Mouse (Mus musculus) forebrain, embryonic 14.5 days (tissue): Measurements from ENCODE around the gene Carns1. TPM values are rescaled to one million over a fixed set of nuclear protein-coding genes. Genes with fewer than 3 reads are reported as not detected.

Source experiments
- ATAC-seq: fragments of 200-750 bp; cut with Nextera tagmentation; 2 replicates; pipeline ENCODE4 v1.8.0; 2017; ENCODE audit warnings: mild to moderate bottlenecking, moderate library complexity
- DNase-seq: peaks from one replicate; pipeline ENCODE4 v3.0.0-alpha.2; 2015; ENCODE audit warnings: low spot score
- H3K27ac ChIP-seq: fragments of 300-500 bp; sonication (generic); 2 replicates; pipeline ENCODE4 v1.5.1; 2014; ENCODE audit warnings: low read depth, mild to moderate bottlenecking, control low read depth, low read length, moderate library complexity
- H3K27me3 ChIP-seq: fragments of 300-500 bp; sonication (generic); replicated peaks from 2 replicates; pipeline ENCODE4 v1.6.1; 2014; ENCODE audit warnings: low read length, control low read depth, mixed read lengths; ENCODE audit not compliant: control insufficient read depth, insufficient read depth
- H3K36me3 ChIP-seq: fragments of 300-500 bp; sonication (generic); 2 replicates; pipeline ENCODE4 v1.6.1; 2014; ENCODE audit warnings: low read length, control low read depth; ENCODE audit not compliant: control insufficient read depth, insufficient read depth
- H3K4me1 ChIP-seq: fragments of 300-500 bp; sonication (generic); 2 replicates; pipeline ENCODE4 v1.6.1; 2014; ENCODE audit warnings: antibody characterized with exemption, low read length, control low read depth; ENCODE audit not compliant: control insufficient read depth, insufficient read depth
- H3K4me2 ChIP-seq: fragments of 300-500 bp; sonication (generic); 2 replicates; pipeline ENCODE4 v1.6.1; 2014; ENCODE audit warnings: mild to moderate bottlenecking, control low read depth, low read length
- H3K4me3 ChIP-seq: fragments of 300-500 bp; sonication (generic); 2 replicates; pipeline ENCODE4 v1.5.1; 2014; ENCODE audit warnings: low read depth, low read length, control low read depth
- H3K9ac ChIP-seq: fragments of 300-500 bp; sonication (generic); 2 replicates; pipeline ENCODE4 v1.6.1; 2014; ENCODE audit warnings: mild to moderate bottlenecking, low read length, control low read depth, moderate library complexity
- H3K9me3 ChIP-seq: fragments of 300-500 bp; sonication (generic); replicated peaks from 2 replicates; pipeline ENCODE4 v1.6.1; 2016; ENCODE audit warnings: low read length, control low read depth, mixed read lengths; ENCODE audit not compliant: control insufficient read depth
- WGBS: fragments of 180-500 bp; shearing (Covaris S2); extraction: QIAGEN DNeasy Blood & Tissue Kit; methylation state at CpG from one replicate; pipeline ENCODE4 v1.1.7; 2014; 5-methylcytosine and 5-hydroxymethylcytosine counted together
- polyA plus RNA-seq: library from polyadenylated mRNA; unstranded; fragments of >200 nt; fragmentation: Nextera tagmentation; extraction: Ambion mirVana; gene quantifications from 2 replicates; pipeline ENCODE4 v1.2.1, GENCODE M21; 2014

Carns1 gene
- polyA plus RNA-seq, 1 experiment from 2014 or later: 3.9 TPM

DNA sequence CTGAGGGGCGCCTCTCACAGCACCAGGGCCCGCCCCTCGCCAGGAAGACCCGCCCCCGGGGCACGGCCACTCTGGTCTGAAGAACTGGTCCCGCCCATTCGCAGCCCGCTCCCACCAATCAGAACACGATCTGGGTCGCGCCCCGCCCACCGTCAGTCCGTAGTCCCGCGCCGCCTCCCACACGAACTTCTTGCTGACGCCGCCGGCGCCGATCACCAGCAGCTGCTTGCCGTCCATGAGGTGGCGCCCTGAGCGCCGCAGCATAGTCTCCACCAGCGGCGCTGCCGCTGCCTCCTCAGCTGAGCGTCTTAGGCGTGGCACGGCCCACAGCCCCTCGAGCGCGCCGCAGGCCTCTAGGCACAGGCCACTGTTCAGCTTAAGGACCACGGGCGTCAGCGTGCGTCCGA lies 5.9 kb downstream of the Carns1 start:
- ATAC-seq (peak; percentile 97), DNase-seq (peak; percentile 99)
- Histone ChIP-seq H3K36me3 (no peaks in the 10 kb centered on the region), H3K9me3 (no peaks in the 10 kb centered on the region), H3K27ac (peak overlapping the region; percentile 86), H3K9ac (peak overlapping the region; percentile 78), H3K4me3 (peak overlapping the region; percentile 36), H3K4me2 (peak overlapping the region; percentile 74), H3K4me1 (no peaks in the 10 kb centered on the region), H3K27me3 (no peaks in the 10 kb centered on the region)
- under 1% methylated on average over 42 of the region's 43 CpGs for WGBS

DNA sequence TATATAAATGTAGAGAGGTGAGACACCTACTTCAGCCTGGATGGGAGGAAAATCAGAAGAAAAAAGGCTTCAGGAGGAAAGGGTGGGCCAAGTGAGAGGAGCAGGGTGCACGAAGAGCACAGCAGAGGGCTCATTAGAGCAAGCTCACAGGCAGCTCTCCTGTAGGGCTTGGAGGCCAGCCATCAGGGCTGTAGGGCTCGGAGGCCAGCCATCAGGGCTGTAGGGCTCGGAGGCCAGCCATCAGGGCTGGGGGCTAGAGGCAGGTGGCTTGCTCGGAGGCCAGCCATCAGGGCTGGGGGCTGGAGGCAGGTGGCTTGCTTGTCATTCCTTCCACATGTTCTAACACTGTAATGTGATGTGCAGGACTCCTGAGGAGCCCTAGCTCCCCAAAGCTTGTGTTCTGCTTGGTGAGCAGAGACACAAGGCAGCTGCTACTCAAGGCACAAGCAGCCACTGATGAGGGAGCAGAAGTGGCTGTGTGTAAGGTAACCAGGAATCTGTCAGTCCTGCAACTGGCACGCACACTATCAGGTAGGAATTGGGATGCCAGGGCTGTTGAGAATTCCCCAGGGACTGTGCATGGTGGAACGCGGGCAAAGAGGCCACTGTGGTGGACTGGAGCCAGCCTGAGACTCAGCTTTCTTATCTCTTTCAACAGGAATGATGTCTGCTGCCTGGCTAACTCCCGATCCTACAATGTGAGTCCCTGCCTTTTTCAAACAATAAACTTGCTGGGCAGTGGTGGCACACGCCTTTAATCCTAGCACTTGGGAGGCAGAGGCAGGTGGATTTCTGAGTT lies 8.4 kb downstream of the Carns1 start:
- Histone ChIP-seq H3K9ac (no peak overlapping the region), H3K27ac (no peak overlapping the region), H3K9me3 (no peaks in the 10 kb centered on the region), H3K4me2 (no peak overlapping the region), H3K27me3 (no peaks in the 10 kb centered on the region), H3K4me3 (no peak overlapping the region), H3K4me1 (peaks cover 10% of the 10 kb centered on the region), H3K36me3 (no peaks in the 10 kb centered on the region)
- DNase-seq (no peak), ATAC-seq (no peak)
- 80% methylated on average over 9 of the region's 9 CpGs for WGBS

DNA sequence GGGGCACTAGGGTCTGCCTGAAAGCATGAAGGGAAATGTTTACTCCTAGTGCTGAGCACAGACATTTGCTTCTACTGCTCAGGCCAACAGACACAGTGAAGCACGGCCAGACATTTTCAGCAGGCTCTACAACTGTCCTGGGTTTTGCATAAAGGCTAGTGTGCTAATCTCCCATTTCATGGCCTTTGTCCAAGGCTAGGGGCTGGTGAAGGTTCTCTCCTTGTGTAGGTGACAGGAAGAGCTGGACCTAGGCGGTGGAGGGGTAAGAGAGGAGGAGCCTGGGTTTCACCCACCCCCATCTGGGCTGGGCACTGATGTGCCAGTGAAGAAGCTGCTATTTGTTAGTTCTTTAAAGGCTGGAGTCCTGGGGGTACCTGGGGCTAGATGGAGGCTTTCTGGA lies 10.6 kb downstream of the Carns1 start:
- H3K9ac ChIP-seq: no peak overlapping the region
- WGBS: 85% methylated on average over 2 of the region's 2 CpGs

DNA sequence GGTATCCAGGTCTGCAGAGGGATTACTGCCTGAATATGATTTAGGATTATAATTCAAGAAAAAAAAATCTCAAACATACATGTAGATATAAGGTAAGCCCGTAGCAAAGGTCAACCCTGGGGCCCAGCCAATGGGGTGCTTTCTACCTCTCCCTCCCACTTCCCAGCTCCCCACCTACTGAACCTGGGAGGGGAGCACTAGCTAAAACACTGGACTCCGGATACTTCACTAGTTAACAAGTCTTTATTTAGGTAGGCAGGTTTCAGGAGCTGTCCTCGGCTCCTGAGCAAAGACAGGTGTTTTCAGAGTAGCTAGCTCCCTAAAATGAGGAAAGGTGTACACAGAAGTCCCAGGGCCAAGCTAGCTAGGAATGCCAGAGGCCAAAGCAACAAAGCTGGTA lies 11.2 kb downstream of the Carns1 start:
- Histone ChIP-seq H3K9ac (no peak overlapping the region), H3K4me2 (no peak overlapping the region), H3K9me3 (no peaks in the 10 kb centered on the region), H3K27ac (no peak overlapping the region), H3K4me1 (peaks cover 10% of the 10 kb centered on the region), H3K27me3 (no peaks in the 10 kb centered on the region), H3K4me3 (no peak overlapping the region), H3K36me3 (peaks cover 19% of the 10 kb centered on the region)
- no peak for ATAC-seq
- 81% methylated on average over 3 of the region's 3 CpGs for WGBS
- DNase-seq: no peak

More for the DNA sequence above, 10.6 kb downstream of the Carns1 start:
- DNase-seq (no peak), ATAC-seq (no peak)
- Histone ChIP-seq H3K36me3 (peaks cover 14% of the 10 kb centered on the region), H3K9me3 (no peaks in the 10 kb centered on the region), H3K4me2 (no peak overlapping the region), H3K4me1 (peaks cover 10% of the 10 kb centered on the region), H3K27ac (no peak overlapping the region), H3K27me3 (no peaks in the 10 kb centered on the region), H3K4me3 (no peak overlapping the region)

DNA sequence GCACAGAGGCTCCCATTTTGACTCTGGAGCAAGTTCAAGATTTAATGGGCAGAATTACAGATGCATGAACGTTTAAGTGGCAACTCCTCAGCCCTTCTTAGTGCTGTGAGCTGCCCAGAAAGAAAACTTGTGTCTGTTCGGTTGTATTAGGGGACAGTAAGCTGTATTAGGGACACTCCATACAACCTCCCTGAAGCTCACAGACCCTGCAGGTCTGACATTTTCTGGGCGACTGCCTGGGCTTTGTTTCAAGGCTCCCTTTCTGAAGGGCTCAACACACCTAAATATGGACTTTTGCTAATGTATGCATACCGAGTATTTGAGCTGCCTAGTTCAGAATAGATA lies 11.8 kb downstream of the Carns1 start:
- ATAC-seq (peak; percentile 30; the same call in 1 of the 2 replicates), DNase-seq (no peak)
- peak overlapping the region; percentile 80 for H3K27ac ChIP-seq
- WGBS: 31% methylated on average over 4 of the region's 4 CpGs
- H3K36me3 ChIP-seq: peaks cover 25% of the 10 kb centered on the region
- peak overlapping the region; percentile 68 for H3K4me3 ChIP-seq
- no peaks in the 10 kb centered on the region for H3K27me3 ChIP-seq
- H3K4me2 ChIP-seq: peak overlapping the region; percentile 97
- peak overlapping the region; percentile 74 for H3K9ac ChIP-seq
- H3K9me3 ChIP-seq: no peaks in the 10 kb centered on the region
- H3K4me1 ChIP-seq: peaks cover 10% of the 10 kb centered on the region

DNA sequence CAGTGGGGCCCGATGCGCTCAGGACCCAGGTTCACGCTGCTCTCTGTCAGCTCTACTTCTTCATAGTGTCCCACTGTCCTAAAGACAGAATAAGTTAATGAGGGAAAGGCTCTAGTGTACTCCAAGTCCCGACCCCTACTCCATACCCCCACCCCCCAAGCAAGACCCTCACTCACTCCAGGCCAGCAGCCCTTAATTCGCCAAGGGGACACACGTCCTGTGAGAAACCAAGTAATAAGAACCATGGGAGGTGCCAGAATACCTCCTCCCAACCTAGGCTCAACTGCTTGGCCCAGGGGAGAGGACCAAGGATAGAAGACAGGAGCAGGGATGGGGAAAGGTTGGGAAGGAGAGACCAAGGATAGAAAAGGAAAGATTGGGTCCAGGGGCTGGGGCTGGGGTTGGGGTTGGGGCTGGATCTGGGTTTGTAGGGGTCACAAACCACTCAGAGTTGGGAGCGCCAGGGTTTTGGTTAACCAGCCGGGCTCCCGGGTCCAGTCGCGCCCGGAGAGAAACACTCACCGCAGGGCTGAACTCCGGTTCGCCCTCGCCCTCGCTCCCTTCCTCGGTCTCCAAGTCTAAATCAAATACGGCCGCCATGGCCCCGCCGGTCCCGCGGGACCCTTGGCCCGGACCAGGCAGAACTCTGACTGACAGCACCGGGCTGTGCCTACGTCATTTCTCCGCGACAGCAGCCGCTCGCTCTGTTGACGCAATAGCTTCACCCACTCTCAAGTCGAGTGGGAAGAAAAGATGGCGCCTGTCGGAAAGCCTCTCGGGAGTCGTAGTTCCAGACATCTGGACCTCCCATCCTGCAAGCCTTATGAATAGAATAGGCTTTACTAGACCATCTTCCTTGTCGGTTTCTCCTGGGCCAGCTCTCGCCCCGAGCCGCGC lies 12.4 kb downstream of the Carns1 start, which contains the start of gene Rps6kb2:
Rps6kb2 (minus strand) TSS at position 709 of the 897 bp plus-strand sequence.
- 6% methylated on average over 42 of the region's 42 CpGs for whole genome bisulfite sequencing
- DNase-seq (peak; percentile 99), ATAC-seq (peak; percentile 95)
- H3K4me1 ChIP-seq: peaks cover 10% of the 10 kb centered on the region
- no peaks in the 10 kb centered on the region for H3K27me3 ChIP-seq
- H3K9ac ChIP-seq: peak within 1 kb of the TSS; percentile 74
- peaks cover 31% of the 10 kb centered on the region for H3K36me3 ChIP-seq
- no peaks in the 10 kb centered on the region for H3K9me3 ChIP-seq
- H3K4me2 ChIP-seq: peak within 1 kb of the TSS; percentile 97
- peak within 1 kb of the TSS; percentile 80 for H3K27ac ChIP-seq
- H3K4me3 ChIP-seq: peak within 1 kb of the TSS; percentile 68

DNA sequence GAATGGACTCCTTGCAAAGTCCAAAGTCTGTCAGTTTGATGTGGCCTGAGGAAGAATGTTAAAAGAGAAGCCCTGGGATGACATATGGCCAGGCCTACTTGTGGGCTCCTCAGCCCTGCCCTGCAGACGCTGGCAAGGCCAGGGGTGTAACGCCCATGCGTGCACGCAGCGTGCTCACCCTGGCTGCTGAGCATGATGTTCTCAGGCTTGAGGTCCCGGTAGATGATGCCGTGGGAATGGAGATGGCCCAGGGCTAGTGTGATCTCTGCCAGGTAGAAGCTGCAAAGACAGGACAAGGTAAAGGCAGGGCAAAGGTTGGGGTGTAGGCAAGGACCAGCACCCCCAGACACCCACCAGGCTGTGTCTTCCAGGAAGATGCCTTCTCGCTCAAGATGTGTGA lies 16.2 kb downstream of the Carns1 start:
- H3K4me1 ChIP-seq: peaks cover 10% of the 10 kb centered on the region
- H3K27ac ChIP-seq: no peak overlapping the region
- peaks cover 56% of the 10 kb centered on the region for H3K36me3 ChIP-seq
- H3K27me3 ChIP-seq: no peaks in the 10 kb centered on the region
- no peaks in the 10 kb centered on the region for H3K9me3 ChIP-seq
- no peak overlapping the region for H3K4me2 ChIP-seq
- DNase-seq: no peak
- no peak overlapping the region for H3K9ac ChIP-seq
- ATAC-seq: no peak
- H3K4me3 ChIP-seq: no peak overlapping the region
- 95% methylated on average over 8 of the region's 8 CpGs for WGBS

DNA sequence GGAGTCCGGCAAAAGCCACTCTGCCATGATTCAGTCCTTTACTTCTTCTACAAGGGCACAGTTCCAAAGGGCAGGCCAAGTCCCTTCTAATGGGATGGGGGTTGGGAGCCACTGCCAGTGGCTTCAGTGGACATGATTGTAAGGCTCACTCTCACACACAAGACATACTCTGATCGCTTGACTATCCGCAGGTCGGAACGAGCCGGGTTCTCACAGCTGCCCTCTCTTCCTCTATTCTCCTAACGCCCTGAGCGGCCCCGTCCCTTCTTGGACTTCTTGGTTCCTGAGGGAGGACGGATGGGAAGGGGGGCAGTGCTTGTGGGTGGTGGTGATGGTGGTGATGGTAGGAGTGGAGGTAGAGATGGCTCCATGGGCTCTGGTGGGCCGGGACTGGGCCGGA lies 18.5 kb downstream of the Carns1 start:
- 88% methylated on average over 12 of the region's 12 CpGs for WGBS
- Histone ChIP-seq H3K4me3 (no peak overlapping the region), H3K36me3 (peaks cover 74% of the 10 kb centered on the region)

More for the DNA sequence above, 18.5 kb downstream of the Carns1 start:
- DNase-seq (no peak), ATAC-seq (no peak)
- Histone ChIP-seq H3K4me1 (no peaks in the 10 kb centered on the region), H3K27me3 (no peaks in the 10 kb centered on the region), H3K4me2 (no peak overlapping the region), H3K9ac (no peak overlapping the region), H3K27ac (no peak overlapping the region), H3K9me3 (no peaks in the 10 kb centered on the region)
